Mouse (Mus musculus) myocyte (in vitro differentiated cells): ENCODE results near the gene Cxxc4. TPM values are rescaled to one million over a fixed set of nuclear protein-coding genes. Genes with fewer than 3 reads are reported as not detected.

Source experiments
- H3K27me3 ChIP-seq: one replicate; pipeline ENCODE4 v1.6.1; 2011; ENCODE audit not compliant: control insufficient read depth, insufficient read depth, insufficient read length
- H3K36me3 ChIP-seq: one replicate; pipeline ENCODE4 v1.6.1; 2011; ENCODE audit not compliant: control insufficient read depth, insufficient read depth
- H3K4me2 ChIP-seq: one replicate; pipeline ENCODE4 v1.6.1; 2011; ENCODE audit warnings: low read depth, control low read depth
- H3K4me3 ChIP-seq: one replicate; pipeline ENCODE4 v1.5.1; 2011; ENCODE audit warnings: mild to moderate bottlenecking, control low read depth, moderate library complexity
- H3K79me2 ChIP-seq: one replicate; pipeline ENCODE4 v1.6.1; 2011; ENCODE audit not compliant: control insufficient read depth, insufficient read depth
- H3ac ChIP-seq: one replicate; pipeline ENCODE4 v1.6.1; 2011; ENCODE audit not compliant: control insufficient read depth, insufficient read length
- CEBPB ChIP-seq: IDR thresholded peaks from 2 replicates; pipeline ENCODE4 v1.6.1; 2011; ENCODE audit warnings: mild to moderate bottlenecking, moderate library complexity; ENCODE audit not compliant: poor library complexity, insufficient read depth, severe bottlenecking
- E2F4 ChIP-seq: IDR thresholded peaks from one replicate; pipeline ENCODE4 v1.6.1; 2011; ENCODE audit warnings: mild to moderate bottlenecking, control low read depth, moderate library complexity; ENCODE audit not compliant: insufficient read depth
- MAX ChIP-seq: IDR thresholded peaks from one replicate; pipeline ENCODE4 v1.6.1; 2011; ENCODE audit warnings: low read depth, mild to moderate bottlenecking, control low read depth
- MYOD1 ChIP-seq, 3 experiments: IDR thresholded peaks; one replicate each; pipeline ENCODE4 v1.6.1; 2011; ENCODE audit warnings: control low read depth in 2 of 3, low read depth in 2 of 3, mild to moderate bottlenecking in 2 of 3, moderate library complexity in 1 of 3; ENCODE audit not compliant: insufficient read length in 2 of 3, control insufficient read depth in 1 of 3
- MYOG ChIP-seq, 3 experiments: IDR thresholded peaks; one replicate each; pipeline ENCODE4 v1.6.1; 2011; ENCODE audit warnings: control low read depth in 2 of 3, low read depth in 2 of 3, mild to moderate bottlenecking in 2 of 3; ENCODE audit not compliant: insufficient read length in 2 of 3, control insufficient read depth in 1 of 3, insufficient read depth in 1 of 3
- POLR2A ChIP-seq: IDR thresholded peaks from one replicate; pipeline ENCODE4 v1.6.1; 2011; ENCODE audit warnings: low read depth, mild to moderate bottlenecking, control low read depth, moderate library complexity; ENCODE audit not compliant: insufficient read length
- POLR2AphosphoS2 ChIP-seq: IDR thresholded peaks from one replicate; pipeline ENCODE4 v1.6.1; 2011; ENCODE audit warnings: low read depth, control low read depth; ENCODE audit not compliant: insufficient read length
- REST ChIP-seq: IDR thresholded peaks from one replicate; pipeline ENCODE4 v1.6.1; 2011; ENCODE audit warnings: mild to moderate bottlenecking, control low read depth, moderate library complexity; ENCODE audit not compliant: insufficient read depth, insufficient read length
- SRF ChIP-seq: IDR thresholded peaks from one replicate; pipeline ENCODE4 v1.6.1; 2011; ENCODE audit warnings: low read depth; ENCODE audit not compliant: control insufficient read depth, insufficient read length
- TCF12 ChIP-seq: IDR thresholded peaks from one replicate; pipeline ENCODE4 v1.6.1; 2011; ENCODE audit warnings: mild to moderate bottlenecking, control low read depth; ENCODE audit not compliant: poor library complexity, insufficient read depth, severe bottlenecking
- TCF3 ChIP-seq: IDR thresholded peaks from one replicate; pipeline ENCODE4 v1.6.1; 2011; ENCODE audit warnings: low read depth, control low read depth; ENCODE audit not compliant: insufficient read length
- USF1 ChIP-seq: IDR thresholded peaks from one replicate; pipeline ENCODE4 v1.6.1; 2011; ENCODE audit warnings: low read depth, mild to moderate bottlenecking, control low read depth, moderate library complexity
- polyA plus RNA-seq: library from polyadenylated mRNA; unstranded; fragments of >200 nt; fragmentation: generic; extraction: Trizol; gene quantifications from one replicate; pipeline ENCODE4 v1.2.1, GENCODE M21; 2012; ENCODE audit warnings: missing spikeins

Cxxc4 gene
- polyA plus RNA-seq, 1 experiment = 0.01 TPM

GRCm38 (mm10) chr3:134281527-134282370 is 45.5 kb downstream of the Cxxc4 start:
- Histone ChIP-seq H3K36me3 (no peaks in the 10 kb centered on the region), H3K79me2 (no peaks in the 10 kb centered on the region), H3K4me2 (no peak overlapping the region), H3K4me3 (no peak overlapping the region), H3ac (no peak overlapping the region), H3K27me3 (no peaks in the 10 kb centered on the region)
- TF ChIP-seq REST = no peak
- no peak for TF ChIP-seq POLR2A
- TF ChIP-seq E2F4 = no peak
- TF ChIP-seq POLR2AphosphoS2 = no peak
- TF ChIP-seq MAX = no peak
- no peak for TF ChIP-seq MYOG (IDR thresholded peaks at IDR 0.05; ENCODE audit: control insufficient read depth in 1 of 3, insufficient read depth in 1 of 3, insufficient read length in 2 of 3, low read depth in 2 of 3)
- TF ChIP-seq TCF12 = no peak
- TF ChIP-seq CEBPB = no peak
- TF ChIP-seq TCF3 = no peak
- no peak for TF ChIP-seq USF1
- no peak for TF ChIP-seq MYOD1 (IDR thresholded peaks at IDR 0.05; ENCODE audit: control insufficient read depth in 1 of 3, insufficient read length in 2 of 3, low read depth in 2 of 3)
- no peak for TF ChIP-seq SRF

GRCm38 (mm10) chr3:134295217-134295616 is 58.9 kb downstream of the Cxxc4 start:
- no peak overlapping the region for H3K4me2 ChIP-seq
- H3K79me2 ChIP-seq = no peaks in the 10 kb centered on the region
- no peaks in the 10 kb centered on the region for H3K27me3 ChIP-seq
- H3K4me3 ChIP-seq = no peak overlapping the region
- TF ChIP-seq POLR2A (no peak), REST (no peak), MYOG (IDR thresholded peaks at IDR 0.05; ENCODE audit: control insufficient read depth in 1 of 3, insufficient read depth in 1 of 3, insufficient read length in 2 of 3, low read depth in 2 of 3) (no peak), TCF12 (no peak), E2F4 (no peak), SRF (no peak), POLR2AphosphoS2 (no peak), TCF3 (no peak), CEBPB (no peak), USF1 (no peak), MAX (no peak), MYOD1 (IDR thresholded peaks at IDR 0.05; ENCODE audit: control insufficient read depth in 1 of 3, insufficient read length in 2 of 3, low read depth in 2 of 3) (no peak)
- H3ac ChIP-seq = no peak overlapping the region
- H3K36me3 ChIP-seq = no peaks in the 10 kb centered on the region

- Histone ChIP-seq H3K79me2 (no peaks in the 10 kb centered on the region), H3K36me3 (no peaks in the 10 kb centered on the region), H3ac (no peak overlapping the region), H3K4me2 (no peak overlapping the region), H3K27me3 (no peaks in the 10 kb centered on the region), H3K4me3 (no peak overlapping the region)
- no peak for TF ChIP-seq SRF
Measured at GRCm38 (mm10) chr3:134302681-134303491, 66.6 kb downstream of the Cxxc4 start.

- Histone ChIP-seq H3K4me2 (no peak overlapping the region), H3K4me3 (no peak overlapping the region), H3K79me2 (no peaks in the 10 kb centered on the region), H3K36me3 (no peaks in the 10 kb centered on the region), H3ac (no peak overlapping the region), H3K27me3 (no peaks in the 10 kb centered on the region)
- TF ChIP-seq MAX = no peak
- no peak for TF ChIP-seq USF1
- no peak for TF ChIP-seq TCF3
- TF ChIP-seq REST = no peak
- TF ChIP-seq POLR2AphosphoS2 = no peak
- no peak for TF ChIP-seq SRF
- TF ChIP-seq E2F4 = no peak
- no peak for TF ChIP-seq MYOD1 (IDR thresholded peaks at IDR 0.05; ENCODE audit: control insufficient read depth in 1 of 3, insufficient read length in 2 of 3, low read depth in 2 of 3)
- no peak for TF ChIP-seq CEBPB
- TF ChIP-seq TCF12 = no peak
- no peak for TF ChIP-seq MYOG (IDR thresholded peaks at IDR 0.05; ENCODE audit: control insufficient read depth in 1 of 3, insufficient read depth in 1 of 3, insufficient read length in 2 of 3, low read depth in 2 of 3)
Measured at GRCm38 (mm10) chr3:134303492-134303808, 67.2 kb downstream of the Cxxc4 start.
